Mouse (Mus musculus) forebrain, embryonic 16.5 days (tissue): ENCODE results near the gene Leprot. TPM values are rescaled to one million over a fixed set of nuclear protein-coding genes. Genes with fewer than 3 reads are reported as not detected.

Source experiments
- ATAC-seq: fragments of 200-750 bp; cut with Nextera tagmentation; 2 replicates; pipeline ENCODE4 v1.8.0; 2017; ENCODE audit warnings: mild to moderate bottlenecking, moderate library complexity
- H3K27ac ChIP-seq: fragments of 300-500 bp; sonication (generic); 2 replicates; pipeline ENCODE4 v1.5.1; 2014; ENCODE audit warnings: low read length, control low read depth
- H3K27me3 ChIP-seq: fragments of 300-500 bp; sonication (generic); replicated peaks from 2 replicates; pipeline ENCODE4 v1.6.1; 2014; ENCODE audit warnings: low read length; ENCODE audit not compliant: control insufficient read depth, insufficient read depth
- H3K36me3 ChIP-seq: fragments of 300-500 bp; sonication (generic); 2 replicates; pipeline ENCODE4 v1.6.1; 2014; ENCODE audit not compliant: control insufficient read depth, insufficient read depth
- H3K4me1 ChIP-seq: fragments of 300-500 bp; sonication (generic); replicated peaks from 2 replicates; pipeline ENCODE4 v1.6.1; 2014; ENCODE audit warnings: low read length; ENCODE audit not compliant: control insufficient read depth, insufficient read depth
- H3K4me2 ChIP-seq: fragments of 300-500 bp; sonication (generic); 2 replicates; pipeline ENCODE4 v1.6.1; 2014; ENCODE audit warnings: mild to moderate bottlenecking, low read length, control low read depth
- H3K4me3 ChIP-seq: fragments of 300-500 bp; sonication (generic); replicated peaks from 2 replicates; pipeline ENCODE4 v1.5.1; 2014; ENCODE audit warnings: mild to moderate bottlenecking, low read length, control low read depth
- H3K9ac ChIP-seq: fragments of 300-500 bp; sonication (generic); replicated peaks from 2 replicates; pipeline ENCODE4 v1.6.1; 2014; ENCODE audit warnings: low read depth, low read length, control low read depth
- H3K9me3 ChIP-seq: fragments of 300-500 bp; sonication (generic); 2 replicates; pipeline ENCODE4 v1.6.1; 2016; ENCODE audit warnings: low read length; ENCODE audit not compliant: control insufficient read depth
- WGBS: fragments of 180-500 bp; shearing (Covaris S2); extraction: QIAGEN DNeasy Blood & Tissue Kit; methylation state at CpG from one replicate; pipeline ENCODE4 v1.1.7; 2014; 5-methylcytosine and 5-hydroxymethylcytosine counted together
- polyA plus RNA-seq: library from polyadenylated mRNA; unstranded; fragments of >200 nt; fragmentation: Nextera tagmentation; extraction: Ambion mirVana; gene quantifications from 2 replicates; pipeline ENCODE4 v1.2.1, GENCODE M21; 2015

The Leprot gene
- polyA plus RNA-seq, 1 experiment from 2014 or later, result 92.5 TPM

- no peaks in the 10 kb centered on the region for H3K27me3 ChIP-seq
- no peak for ATAC-seq
- no peak overlapping the region for H3K27ac ChIP-seq
- H3K4me2 ChIP-seq, result no peak overlapping the region
- WGBS, result 89% methylated on average over 7 of the region's 7 CpGs
- H3K36me3 ChIP-seq, result peaks cover 11% of the 10 kb centered on the region
- no peaks in the 10 kb centered on the region for H3K4me1 ChIP-seq
- no peaks in the 10 kb centered on the region for H3K9me3 ChIP-seq
- H3K9ac ChIP-seq, result no peak overlapping the region
- no peak overlapping the region for H3K4me3 ChIP-seq
Observed at GRCm38 (mm10) chr4:101655415-101655790, 7.9 kb downstream of the Leprot start.

GRCm38 (mm10) chr4:101656056-101656455 lies 8.5 kb downstream of the Leprot start:
- Histone ChIP-seq H3K27ac (no peak overlapping the region), H3K4me1 (no peaks in the 10 kb centered on the region), H3K27me3 (no peaks in the 10 kb centered on the region), H3K9me3 (no peaks in the 10 kb centered on the region), H3K36me3 (peaks cover 13% of the 10 kb centered on the region), H3K9ac (no peak overlapping the region), H3K4me3 (no peak overlapping the region), H3K4me2 (no peak overlapping the region)
- ATAC-seq, result no peak
- 87% methylated on average over 15 of the region's 15 CpGs for WGBS

DNA sequence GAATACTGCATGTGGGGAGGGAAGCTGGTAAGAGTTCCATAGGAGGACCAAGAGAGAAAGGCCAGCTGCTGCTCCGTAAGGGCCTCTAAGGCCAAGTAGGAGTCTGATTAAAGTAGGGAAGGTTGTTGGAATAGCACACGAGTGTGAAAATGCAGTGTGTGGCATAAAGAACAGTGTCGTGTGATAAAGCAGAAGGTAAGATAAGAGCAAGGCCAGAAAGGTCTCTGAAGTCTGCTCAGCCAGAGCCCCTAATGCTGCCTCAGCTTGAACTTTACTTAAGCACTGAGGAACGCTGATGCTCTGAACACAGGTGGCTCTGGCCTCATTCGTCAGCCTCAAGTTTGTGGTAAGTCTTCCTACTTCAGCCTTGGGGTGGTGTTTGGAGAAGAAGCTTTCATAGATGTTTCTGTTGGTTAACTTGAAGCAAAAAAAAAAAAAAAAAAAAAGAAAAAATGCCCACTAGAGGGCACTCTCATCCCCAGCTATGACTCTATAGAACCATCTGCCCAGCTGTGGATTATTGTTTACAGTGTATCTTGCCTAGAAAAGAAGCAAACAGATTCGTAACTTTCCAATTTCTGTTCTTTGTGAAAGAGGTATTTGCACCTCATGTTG lies 9.5 kb downstream of the Leprot start:
- Histone ChIP-seq H3K4me2 (no peak overlapping the region), H3K4me1 (no peaks in the 10 kb centered on the region), H3K27ac (no peak overlapping the region), H3K4me3 (no peak overlapping the region), H3K36me3 (peaks cover 13% of the 10 kb centered on the region), H3K27me3 (no peaks in the 10 kb centered on the region), H3K9ac (no peak overlapping the region), H3K9me3 (no peaks in the 10 kb centered on the region)
- 58% methylated on average over 6 of the region's 6 CpGs for WGBS
- no peak for ATAC-seq

GRCm38 (mm10) chr4:101664160-101664750 lies 16.7 kb downstream of the Leprot start:
- H3K9me3 ChIP-seq, result 0 out of 2 replicates have a peak, but pooled peaks cover 4% of the 10 kb centered on the region
- H3K4me1 ChIP-seq, result peaks cover 4% of the 10 kb centered on the region; the same call in 1 of the 2 replicates
- no peak overlapping the region for H3K4me2 ChIP-seq
- WGBS, result 77% methylated on average over 9 of the region's 9 CpGs
- peak; percentile 31; the same call in 1 of the 2 replicates for ATAC-seq
- peaks cover 7% of the 10 kb centered on the region for H3K36me3 ChIP-seq
- H3K9ac ChIP-seq, result no peak overlapping the region
- no peak overlapping the region for H3K27ac ChIP-seq
- H3K27me3 ChIP-seq, result no peaks in the 10 kb centered on the region
- H3K4me3 ChIP-seq, result no peak overlapping the region

DNA sequence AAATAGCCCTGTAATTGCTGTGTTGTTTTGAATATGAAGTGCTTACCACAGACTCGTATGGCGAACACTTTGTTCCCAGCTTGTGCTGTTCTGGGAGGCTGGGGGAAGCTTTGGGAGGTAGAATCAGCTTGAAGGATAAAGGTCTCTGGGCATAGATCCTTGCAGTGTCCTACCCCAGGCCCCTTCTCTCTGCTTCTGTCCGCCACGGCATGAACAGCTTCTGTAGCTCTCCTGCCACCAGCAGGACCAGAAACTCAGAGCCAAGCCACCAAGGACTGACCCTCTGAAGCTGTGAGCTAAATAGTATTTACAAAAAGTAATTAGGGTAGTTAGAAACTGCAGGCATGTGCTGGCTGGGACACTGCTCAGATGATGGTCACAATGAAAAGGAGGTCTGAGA lies 17.2 kb downstream of the Leprot start:
- Histone ChIP-seq H3K9ac (no peak overlapping the region), H3K9me3 (0 out of 2 replicates have a peak, but pooled peaks cover 4% of the 10 kb centered on the region), H3K27me3 (no peaks in the 10 kb centered on the region), H3K4me1 (peaks cover 4% of the 10 kb centered on the region; the same call in 1 of the 2 replicates), H3K27ac (no peak overlapping the region), H3K4me3 (no peak overlapping the region), H3K4me2 (no peak overlapping the region), H3K36me3 (peaks cover 3% of the 10 kb centered on the region)
- 94% methylated on average over 4 of the region's 4 CpGs for WGBS
- no peak for ATAC-seq

DNA sequence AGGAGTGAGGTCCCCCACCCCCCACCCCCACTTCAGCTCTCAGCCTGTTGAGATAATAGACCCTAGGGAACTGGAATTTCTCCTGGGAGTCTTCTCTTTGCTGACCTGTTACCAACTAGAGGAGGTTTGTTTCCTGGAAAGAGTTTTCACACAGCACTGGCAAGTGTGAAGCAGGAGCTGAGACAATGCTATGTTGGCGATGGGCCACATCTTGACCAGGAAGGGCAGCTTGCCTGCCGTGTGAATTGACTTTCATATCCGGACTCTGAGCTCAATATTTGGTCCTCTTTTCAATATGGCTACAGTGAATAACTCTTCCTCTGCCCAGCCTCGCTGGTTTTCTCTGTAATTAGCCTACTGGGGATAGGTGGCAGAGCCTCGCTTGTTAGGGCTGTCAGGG lies 21.6 kb downstream of the Leprot start:
- Histone ChIP-seq H3K27ac (no peak overlapping the region), H3K4me1 (peaks cover 4% of the 10 kb centered on the region; the same call in 1 of the 2 replicates), H3K9ac (no peak overlapping the region), H3K4me3 (no peak overlapping the region), H3K27me3 (no peaks in the 10 kb centered on the region), H3K9me3 (0 out of 2 replicates have a peak, but pooled peaks cover 4% of the 10 kb centered on the region), H3K4me2 (no peak overlapping the region), H3K36me3 (no peaks in the 10 kb centered on the region)
- no peak for ATAC-seq
- 26% methylated on average over 5 of the region's 5 CpGs for WGBS

DNA sequence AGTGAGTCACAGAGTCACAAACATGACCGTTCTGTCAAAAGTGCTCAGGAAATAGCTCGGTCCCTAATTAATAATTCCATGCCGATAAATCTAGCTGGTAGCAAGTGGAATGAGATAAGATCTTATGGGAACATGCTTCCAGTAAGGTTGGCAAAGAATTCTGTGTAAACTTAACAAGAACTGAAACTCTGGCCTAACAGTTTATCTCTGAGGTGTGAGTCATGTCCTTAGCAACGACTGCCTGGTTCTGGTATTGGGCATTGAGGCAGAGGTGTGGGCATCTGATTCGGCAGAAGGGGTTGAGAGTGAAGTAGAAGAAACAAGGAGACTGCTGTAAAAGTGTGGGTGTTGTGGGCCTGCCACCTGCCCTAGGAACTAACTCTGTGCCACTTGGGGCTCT lies 22.3 kb downstream of the Leprot start:
- H3K9ac ChIP-seq, result no peak overlapping the region
- 0 out of 2 replicates have a peak, but pooled peaks cover 4% of the 10 kb centered on the region for H3K9me3 ChIP-seq
- H3K27ac ChIP-seq, result no peak overlapping the region
- H3K27me3 ChIP-seq, result no peaks in the 10 kb centered on the region
- no peak overlapping the region for H3K4me3 ChIP-seq
- H3K4me2 ChIP-seq, result no peak overlapping the region
- H3K4me1 ChIP-seq, result peaks cover 4% of the 10 kb centered on the region; the same call in 1 of the 2 replicates
- no peak for ATAC-seq
- no peaks in the 10 kb centered on the region for H3K36me3 ChIP-seq
- WGBS, result 56% methylated on average over 5 of the region's 5 CpGs

DNA sequence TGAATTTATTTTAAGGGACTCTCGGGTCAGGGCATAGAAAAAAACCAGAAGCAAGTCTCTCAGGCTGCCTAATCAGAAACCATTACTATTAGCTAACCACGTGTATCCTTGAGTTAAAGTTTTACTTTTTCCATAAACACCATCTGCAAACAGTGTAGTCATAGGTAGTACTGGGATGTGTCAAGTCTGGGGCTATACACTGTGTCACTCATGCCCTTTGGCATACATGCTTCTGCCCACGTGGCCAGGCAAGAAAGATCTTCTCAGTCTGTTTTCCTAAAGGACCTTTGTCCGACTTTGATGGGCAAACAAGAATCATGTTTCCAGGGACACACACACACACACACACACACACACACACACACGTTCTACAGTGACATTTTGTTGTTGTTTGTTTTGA lies 27.3 kb downstream of the Leprot start:
- Histone ChIP-seq H3K27me3 (no peaks in the 10 kb centered on the region), H3K36me3 (no peaks in the 10 kb centered on the region), H3K4me1 (no peaks in the 10 kb centered on the region), H3K9ac (no peak overlapping the region), H3K4me2 (no peak overlapping the region), H3K4me3 (no peak overlapping the region), H3K9me3 (no peaks in the 10 kb centered on the region), H3K27ac (no peak overlapping the region)
- ATAC-seq, result no peak
- 76% methylated on average over 5 of the region's 5 CpGs for WGBS

DNA sequence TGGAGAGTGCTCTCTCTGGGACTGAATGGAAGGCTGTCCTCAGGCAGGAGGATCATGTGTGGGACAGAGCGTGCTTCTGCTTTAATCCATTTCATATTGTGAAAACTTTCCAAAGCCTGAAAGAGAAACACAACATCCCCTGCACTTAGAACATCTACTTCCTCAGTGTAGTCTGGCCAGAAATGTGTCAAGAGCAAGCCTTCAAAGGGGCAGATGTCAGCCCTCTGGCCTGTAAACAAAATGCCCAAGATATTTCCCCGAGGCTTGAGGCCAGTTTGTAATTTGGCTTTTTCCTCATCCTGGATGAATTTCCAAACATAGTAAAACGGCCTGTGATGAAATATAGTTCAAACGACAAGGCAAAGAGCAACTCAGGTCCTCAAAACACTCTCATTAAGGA lies 28.2 kb downstream of the Leprot start:
- Histone ChIP-seq H3K4me3 (no peak overlapping the region), H3K4me2 (no peak overlapping the region), H3K36me3 (no peaks in the 10 kb centered on the region), H3K27me3 (no peaks in the 10 kb centered on the region), H3K9ac (no peak overlapping the region), H3K27ac (no peak overlapping the region), H3K9me3 (no peaks in the 10 kb centered on the region), H3K4me1 (no peaks in the 10 kb centered on the region)
- ATAC-seq, result no peak
- WGBS, result 88% methylated on average over 4 of the region's 4 CpGs
